Mouse (Mus musculus) heart, embryonic 11.5 days (tissue): ENCODE measurements around the gene Cacna1e. TPM values are rescaled to one million over a fixed set of nuclear protein-coding genes. Genes with fewer than 3 reads are reported as not detected.

Experiments used
- ATAC-seq: fragments of 200-750 bp; cut with Nextera tagmentation; replicated peaks from 2 replicates; pipeline ENCODE4 v1.8.0; 2017; ENCODE audit warnings: moderate library complexity; ENCODE audit not compliant: insufficient number of reproducible peaks, low FRiP score, low TSS enrichment
- H3K27ac ChIP-seq: fragments of 300-500 bp; sonication (generic); 2 replicates; pipeline ENCODE4 v1.5.1; 2014; ENCODE audit warnings: mild to moderate bottlenecking, low read depth, low read length
- H3K27me3 ChIP-seq: fragments of 300-500 bp; sonication (generic); 2 replicates; pipeline ENCODE4 v1.6.1; 2014; ENCODE audit warnings: mild to moderate bottlenecking, low read length, mixed read lengths; ENCODE audit not compliant: control insufficient read depth, insufficient read depth
- H3K36me3 ChIP-seq: fragments of 300-500 bp; sonication (generic); 2 replicates; pipeline ENCODE4 v1.6.1; 2014; ENCODE audit warnings: mild to moderate bottlenecking, low read length, moderate library complexity, mixed read lengths; ENCODE audit not compliant: control insufficient read depth, insufficient read depth
- H3K4me1 ChIP-seq: fragments of 300-500 bp; sonication (generic); 2 replicates; pipeline ENCODE4 v1.6.1; 2014; ENCODE audit warnings: low read length; ENCODE audit not compliant: control insufficient read depth, insufficient read depth
- H3K4me2 ChIP-seq: fragments of 300-500 bp; sonication (generic); 2 replicates; pipeline ENCODE4 v1.6.1; 2014; ENCODE audit warnings: mild to moderate bottlenecking, moderate library complexity
- H3K4me3 ChIP-seq: fragments of 300-500 bp; sonication (generic); 2 replicates; pipeline ENCODE4 v1.5.1; 2014; ENCODE audit warnings: low read depth, low read length
- H3K9ac ChIP-seq: fragments of 300-500 bp; sonication (generic); 2 replicates; pipeline ENCODE4 v1.6.1; 2014; ENCODE audit warnings: mild to moderate bottlenecking, low read depth, low read length, moderate library complexity
- H3K9me3 ChIP-seq: fragments of 300-500 bp; sonication (generic); replicated peaks from 2 replicates; pipeline ENCODE4 v1.6.1; 2016; ENCODE audit warnings: low read length; ENCODE audit not compliant: control insufficient read depth
- WGBS: fragments of 180-500 bp; shearing (Covaris S2); extraction: QIAGEN DNeasy Blood & Tissue Kit; methylation state at CpG from one replicate; pipeline ENCODE4 v1.1.7; 2014; ENCODE audit not compliant: insufficient replicate concordance; 5-methylcytosine and 5-hydroxymethylcytosine counted together
- polyA plus RNA-seq: library from polyadenylated mRNA; unstranded; fragments of >200 nt; fragmentation: Nextera tagmentation; extraction: Ambion mirVana; gene quantifications from 2 replicates; pipeline ENCODE4 v1.2.1, GENCODE M21; 2014

The Cacna1e gene
- polyA plus RNA-seq, 1 experiment from 2014 or later = 0.66 TPM

DNA sequence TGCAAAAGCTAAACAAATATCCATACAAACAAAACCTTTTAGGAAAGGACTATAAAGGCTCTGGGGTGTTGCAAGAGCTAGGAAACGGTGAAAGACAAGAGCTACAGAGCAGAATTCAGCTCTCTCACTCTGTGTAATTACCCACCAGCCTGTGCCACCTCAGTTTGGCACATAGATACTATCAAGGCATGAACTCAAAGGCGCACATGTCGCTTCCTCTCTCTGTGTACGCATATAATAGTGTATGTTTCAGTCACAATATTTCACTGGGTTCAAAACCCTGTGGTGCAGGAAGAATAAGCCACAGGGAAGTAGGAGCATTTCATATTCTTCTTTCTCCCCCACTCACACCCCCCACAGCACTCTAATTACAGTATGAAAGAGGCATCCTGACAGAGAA is 380.3 kb downstream of the Cacna1e start:
- 80% methylated on average over 4 of the region's 4 CpGs for WGBS
- no peak for ATAC-seq

DNA sequence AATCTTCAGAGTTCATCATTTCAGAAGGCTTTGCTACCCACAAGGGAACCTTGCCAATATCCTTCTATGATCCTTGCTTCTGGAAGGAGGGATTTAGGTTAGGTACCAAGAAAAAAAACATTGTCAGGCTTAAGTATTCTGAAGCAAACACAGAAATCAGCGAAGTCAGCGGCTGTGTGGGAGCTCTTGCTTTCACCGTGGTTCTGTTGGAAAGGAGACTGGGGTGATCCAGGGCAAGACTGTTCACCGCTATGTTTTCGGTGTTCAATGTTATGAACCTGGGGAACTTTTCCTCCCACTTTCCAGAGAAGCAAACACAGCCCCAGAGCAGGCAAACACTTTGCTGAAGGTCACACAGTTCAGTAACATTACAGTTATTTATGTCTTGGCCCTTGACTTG is 383.4 kb downstream of the Cacna1e start:
- Histone ChIP-seq H3K9ac (no peak overlapping the region), H3K27ac (no peak overlapping the region), H3K36me3 (no peaks in the 10 kb centered on the region), H3K9me3 (no peaks in the 10 kb centered on the region), H3K4me3 (no peak overlapping the region), H3K4me1 (no peaks in the 10 kb centered on the region), H3K4me2 (no peak overlapping the region), H3K27me3 (no peaks in the 10 kb centered on the region)
- 81% methylated on average over 5 of the region's 5 CpGs for WGBS
- no peak for ATAC-seq

More for the DNA sequence above, 380.3 kb downstream of the Cacna1e start:
- no peaks in the 10 kb centered on the region for H3K9me3 ChIP-seq
- H3K36me3 ChIP-seq = no peaks in the 10 kb centered on the region
- H3K27ac ChIP-seq = no peak overlapping the region
- H3K4me1 ChIP-seq = no peaks in the 10 kb centered on the region
- no peak overlapping the region for H3K9ac ChIP-seq
- no peak overlapping the region for H3K4me2 ChIP-seq
- no peaks in the 10 kb centered on the region for H3K27me3 ChIP-seq
- no peak overlapping the region for H3K4me3 ChIP-seq

DNA sequence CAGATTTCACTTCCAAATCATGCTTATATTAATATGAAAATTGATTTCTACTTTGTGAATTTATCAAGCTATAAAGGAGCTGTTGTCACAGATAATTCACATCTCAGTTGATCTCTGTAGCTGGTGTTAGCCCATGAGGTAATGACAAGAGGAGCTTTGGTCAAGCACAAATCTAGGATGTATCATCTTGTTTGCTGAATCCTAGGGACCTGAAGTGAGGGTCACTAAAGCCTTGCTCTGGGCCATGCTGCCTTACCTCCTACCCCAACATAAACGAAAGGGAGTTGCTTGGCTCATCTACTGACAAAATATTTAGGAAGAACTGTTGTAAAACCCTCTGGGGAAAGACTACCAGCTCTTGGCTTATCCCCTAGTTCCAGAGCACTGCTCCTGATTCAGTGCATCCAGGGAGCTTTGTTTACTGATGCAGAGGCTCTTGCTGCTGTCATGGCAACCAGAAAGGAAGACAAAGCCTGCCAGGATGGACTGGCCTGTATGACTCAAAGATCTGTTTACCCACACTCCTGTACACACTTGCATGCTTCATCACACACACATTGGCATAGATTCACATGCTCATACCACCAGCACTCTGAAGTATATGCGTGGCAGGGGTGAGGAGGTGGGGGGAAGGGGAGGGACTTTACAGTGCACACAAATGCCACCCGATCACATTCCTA is 384.0 kb downstream of the Cacna1e start:
- 67% methylated on average over 3 of the region's 3 CpGs for WGBS
- Histone ChIP-seq H3K36me3 (no peaks in the 10 kb centered on the region), H3K4me2 (no peak overlapping the region), H3K9ac (no peak overlapping the region), H3K27me3 (no peaks in the 10 kb centered on the region), H3K4me3 (no peak overlapping the region), H3K9me3 (no peaks in the 10 kb centered on the region), H3K4me1 (no peaks in the 10 kb centered on the region), H3K27ac (no peak overlapping the region)
- ATAC-seq = no peak

DNA sequence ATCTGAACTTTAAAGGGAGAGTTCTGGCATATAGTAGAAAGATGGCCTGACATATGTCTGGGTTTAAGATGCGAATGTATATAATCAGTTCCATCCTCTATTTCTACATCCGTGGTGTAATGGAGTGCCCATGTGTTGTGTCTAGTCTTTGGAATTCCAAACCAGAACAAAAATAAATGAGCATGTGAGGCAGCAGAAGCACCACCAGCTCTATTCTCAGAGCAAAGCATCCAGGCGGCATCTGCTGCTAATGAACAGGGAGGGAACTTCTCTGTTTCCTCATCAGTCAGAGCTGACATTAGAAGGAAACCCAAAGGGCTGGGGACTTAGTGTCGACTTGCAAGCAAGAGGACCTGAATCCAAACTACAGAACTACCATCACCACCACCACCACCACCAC is 385.5 kb downstream of the Cacna1e start:
- ATAC-seq = no peak
- Histone ChIP-seq H3K36me3 (no peaks in the 10 kb centered on the region), H3K4me3 (no peak overlapping the region), H3K27me3 (no peaks in the 10 kb centered on the region), H3K4me1 (no peaks in the 10 kb centered on the region), H3K9ac (no peak overlapping the region), H3K9me3 (no peaks in the 10 kb centered on the region), H3K27ac (no peak overlapping the region), H3K4me2 (no peak overlapping the region)
- WGBS = 70% methylated on average over 4 of the region's 4 CpGs

DNA sequence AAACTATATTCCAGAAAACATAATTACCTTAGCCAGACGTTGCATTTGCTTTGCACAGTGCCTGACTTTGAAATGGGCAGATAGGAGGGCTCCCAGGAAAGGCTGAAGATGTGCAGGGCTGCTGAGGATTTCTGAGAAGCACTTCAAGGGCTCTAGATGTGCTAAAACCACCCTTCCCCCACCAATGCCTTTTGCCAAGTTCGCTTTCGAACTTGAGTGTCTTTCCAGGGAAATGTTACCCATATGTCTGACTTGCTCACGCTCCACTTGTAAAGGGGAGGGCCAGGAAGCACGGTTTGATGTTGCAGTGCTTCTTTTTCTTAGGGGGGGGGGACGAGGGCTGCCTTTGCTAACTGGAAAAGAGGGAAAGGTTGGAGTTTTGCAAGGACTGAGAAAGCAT is 393.2 kb downstream of the Cacna1e start:
- no peaks in the 10 kb centered on the region for H3K36me3 ChIP-seq
- H3K9ac ChIP-seq = no peak overlapping the region
- 53% methylated on average over 6 of the region's 6 CpGs for WGBS

DNA sequence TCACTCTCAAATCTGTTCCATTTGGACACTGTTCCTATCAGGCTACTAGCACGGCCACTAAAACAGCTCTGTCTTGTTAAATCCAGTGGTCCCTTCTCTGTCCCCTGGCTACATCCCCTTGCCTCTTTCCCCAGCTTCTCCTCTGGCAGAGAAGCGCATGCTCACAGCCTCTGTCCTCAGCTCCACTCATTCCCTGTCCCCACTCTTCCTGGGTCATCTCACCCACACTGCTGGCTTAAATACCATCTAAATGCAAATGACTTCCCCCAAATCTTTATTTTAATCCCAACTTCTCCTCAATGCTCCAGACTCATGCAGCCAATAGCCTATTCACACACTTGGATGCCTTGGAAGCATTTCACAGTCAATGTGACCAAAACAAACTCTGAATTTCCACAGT is 407.6 kb downstream of the Cacna1e start:
- no peak for ATAC-seq
- Histone ChIP-seq H3K36me3 (no peaks in the 10 kb centered on the region), H3K9me3 (no peaks in the 10 kb centered on the region), H3K9ac (no peak overlapping the region), H3K27ac (no peak overlapping the region), H3K4me2 (no peak overlapping the region), H3K27me3 (no peaks in the 10 kb centered on the region), H3K4me1 (no peaks in the 10 kb centered on the region), H3K4me3 (no peak overlapping the region)
- WGBS = 68% methylated on average over 2 of the region's 2 CpGs

More for the DNA sequence above, 393.2 kb downstream of the Cacna1e start:
- Histone ChIP-seq H3K4me2 (no peak overlapping the region), H3K27ac (no peak overlapping the region), H3K27me3 (no peaks in the 10 kb centered on the region), H3K4me1 (no peaks in the 10 kb centered on the region), H3K9me3 (no peaks in the 10 kb centered on the region), H3K4me3 (no peak overlapping the region)
- no peak for ATAC-seq

DNA sequence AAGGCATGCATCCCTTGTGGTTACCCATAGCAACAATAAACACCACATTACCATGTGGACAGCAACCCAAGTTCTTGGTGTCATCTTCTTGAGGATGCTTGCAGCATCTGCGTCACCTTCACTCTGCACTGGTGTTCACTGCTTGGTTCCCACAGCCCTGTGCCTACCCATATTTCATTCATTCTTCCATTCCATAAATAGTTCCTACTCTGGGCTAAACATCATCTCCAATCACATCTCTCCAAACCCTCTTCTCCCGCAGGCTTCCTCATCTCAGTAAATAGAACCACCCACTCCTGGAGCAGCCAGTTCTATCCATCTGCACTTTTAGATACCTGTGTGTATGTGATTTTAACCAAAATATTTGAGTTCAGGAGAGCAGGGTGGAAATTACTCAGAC is 408.6 kb downstream of the Cacna1e start:
- H3K9me3 ChIP-seq = no peaks in the 10 kb centered on the region
- no peak for ATAC-seq
- H3K4me3 ChIP-seq = no peak overlapping the region
- H3K27me3 ChIP-seq = no peaks in the 10 kb centered on the region
- no peaks in the 10 kb centered on the region for H3K4me1 ChIP-seq
- 80% methylated on average over 2 of the region's 2 CpGs for WGBS
- no peak overlapping the region for H3K27ac ChIP-seq
- no peaks in the 10 kb centered on the region for H3K36me3 ChIP-seq
- H3K9ac ChIP-seq = no peak overlapping the region
- no peak overlapping the region for H3K4me2 ChIP-seq

DNA sequence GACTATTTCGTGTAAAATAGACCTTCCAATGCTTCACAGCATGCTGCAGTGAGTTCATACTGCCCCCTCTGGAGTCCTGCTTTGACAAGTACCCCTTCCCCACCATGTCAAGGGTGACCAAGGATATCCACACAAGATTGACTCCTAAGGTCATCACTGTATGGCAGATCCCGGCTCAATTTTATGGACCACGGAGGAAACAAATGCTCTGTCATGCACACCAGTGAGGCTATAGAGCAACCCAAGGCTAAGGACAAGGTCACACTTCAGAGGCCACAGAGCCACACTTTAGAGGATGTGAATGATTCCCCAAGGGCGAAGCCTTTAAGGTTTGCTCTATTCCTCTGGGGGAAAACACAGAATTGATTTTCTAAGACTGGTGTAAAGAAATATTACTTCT is 410.1 kb downstream of the Cacna1e start:
- 73% methylated on average over 4 of the region's 4 CpGs for WGBS
- no peaks in the 10 kb centered on the region for H3K4me1 ChIP-seq
- H3K36me3 ChIP-seq = no peaks in the 10 kb centered on the region
- H3K4me2 ChIP-seq = no peak overlapping the region
- no peak overlapping the region for H3K9ac ChIP-seq
- H3K4me3 ChIP-seq = no peak overlapping the region
- no peaks in the 10 kb centered on the region for H3K9me3 ChIP-seq
- no peak overlapping the region for H3K27ac ChIP-seq
- H3K27me3 ChIP-seq = no peaks in the 10 kb centered on the region
- no peak for ATAC-seq

DNA sequence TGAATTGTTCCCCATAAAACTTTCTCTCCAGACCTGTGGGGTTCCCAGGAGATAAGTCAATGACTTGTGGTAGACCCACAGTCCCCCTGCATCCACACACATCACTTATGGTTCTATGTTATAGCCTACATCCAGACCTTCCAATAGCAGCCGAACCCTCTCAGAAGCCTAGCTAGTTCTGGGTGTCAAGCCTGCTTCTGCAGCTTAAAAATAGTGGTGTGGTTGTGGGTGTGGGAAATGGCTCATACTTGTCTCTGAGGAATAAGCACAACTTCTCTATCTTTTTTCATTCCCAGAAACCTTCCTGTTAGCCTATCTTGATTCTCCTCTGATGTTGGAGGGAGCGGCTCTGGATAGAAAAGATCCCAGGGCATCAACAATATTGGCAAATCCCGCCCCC is 417.0 kb downstream of the Cacna1e start:
- 72% methylated on average over 3 of the region's 3 CpGs for whole genome bisulfite sequencing
- ATAC-seq = no peak
- H3K4me2 ChIP-seq = no peak overlapping the region

More for the DNA sequence above, 417.0 kb downstream of the Cacna1e start:
- no peaks in the 10 kb centered on the region for H3K27me3 ChIP-seq
- H3K9ac ChIP-seq = no peak overlapping the region
- no peaks in the 10 kb centered on the region for H3K4me1 ChIP-seq
- no peaks in the 10 kb centered on the region for H3K9me3 ChIP-seq
- H3K4me3 ChIP-seq = no peak overlapping the region
- H3K36me3 ChIP-seq = no peaks in the 10 kb centered on the region
- H3K27ac ChIP-seq = no peak overlapping the region
